Mouse (Mus musculus) MEL (cell line): ENCODE data around the gene Vmn1r209. TPM values are rescaled to one million over a fixed set of nuclear protein-coding genes. Genes with fewer than 3 reads are reported as not detected.
"Not testable (repeated sequence)": the region's sequence is repeated elsewhere in the genome, so short reads cannot be mapped to it uniquely, and the experiment has no call there.

Source experiments
- DNase-seq: peaks from one replicate; pipeline ENCODE4 v3.0.0; 2011; ENCODE audit warnings: low read depth, low spot score
- H3K27ac ChIP-seq: 2 replicates; pipeline ENCODE4 v1.5.1; 2012; ENCODE audit warnings: low read depth, mild to moderate bottlenecking, control low read depth, low read length, moderate library complexity; ENCODE audit not compliant: control insufficient read depth
- H3K27me3 ChIP-seq, 2 experiments: fragments of 150-350 bp in 1 of 2; sonication (generic) in 1 of 2; 2 replicates each; pipeline ENCODE4 v1.6.1; 2012; ENCODE audit warnings: low read length in 2 of 2, mild to moderate bottlenecking in 2 of 2, improper control_type of control experiment in 1 of 2, moderate library complexity in 1 of 2; ENCODE audit not compliant: insufficient read depth in 2 of 2, control insufficient read depth in 1 of 2
- H3K36me3 ChIP-seq, 2 experiments: 2 replicates each; pipeline ENCODE4 v1.6.1; 2012 to 2014; ENCODE audit warnings: low read length in 2 of 2, improper control_type of control experiment in 1 of 2, inconsistent platforms in 1 of 2, mild to moderate bottlenecking in 1 of 2; ENCODE audit not compliant: insufficient read depth in 2 of 2, control insufficient read depth in 1 of 2
- H3K4me1 ChIP-seq, 2 experiments: fragments of 150-350 bp in 1 of 2; sonication (generic) in 1 of 2; 2 replicates each; pipeline ENCODE4 v1.6.1; 2012; ENCODE audit warnings: low read length in 2 of 2, improper control_type of control experiment in 1 of 2, mild to moderate bottlenecking in 1 of 2; ENCODE audit not compliant: insufficient read depth in 2 of 2, control insufficient read depth in 1 of 2
- H3K4me3 ChIP-seq, 2 experiments: fragments of 150-350 bp in 1 of 2; sonication (generic) in 1 of 2; 2 replicates each; pipeline ENCODE4 v1.5.1; 2012; ENCODE audit warnings: low read depth in 2 of 2, low read length in 2 of 2, mild to moderate bottlenecking in 2 of 2, moderate library complexity in 2 of 2, control low read depth in 1 of 2, improper control_type of control experiment in 1 of 2; ENCODE audit not compliant: control insufficient read depth in 1 of 2, insufficient read depth in 1 of 2
- H3K79me2 ChIP-seq: 2 replicates; pipeline ENCODE4 v1.6.1; 2012; ENCODE audit warnings: mild to moderate bottlenecking, low read length, moderate library complexity; ENCODE audit not compliant: control insufficient read depth, poor library complexity, insufficient read depth
- H3K9ac ChIP-seq: 2 replicates; pipeline ENCODE4 v1.6.1; 2012; ENCODE audit warnings: low read depth, mild to moderate bottlenecking, control low read depth, low read length, moderate library complexity; ENCODE audit not compliant: control insufficient read depth, poor library complexity, severe bottlenecking
- H3K9me3 ChIP-seq: fragments of 150-350 bp; sonication (generic); replicated peaks from 2 replicates; pipeline ENCODE4 v1.6.1; 2012; ENCODE audit warnings: mild to moderate bottlenecking, low read length, improper control_type of control experiment, moderate library complexity; ENCODE audit not compliant: insufficient read depth
- BHLHE40 ChIP-seq: IDR thresholded peaks from 2 replicates; pipeline ENCODE4 v1.6.1; 2012; ENCODE audit warnings: low read depth, mild to moderate bottlenecking, inconsistent platforms, low read length, improper control_type of control experiment, borderline replicate concordance
- CHD1 ChIP-seq: IDR thresholded peaks from 2 replicates; pipeline ENCODE4 v1.6.1; 2012; ENCODE audit warnings: low read depth, mild to moderate bottlenecking, inconsistent platforms, low read length, improper control_type of control experiment
- CHD2 ChIP-seq: IDR thresholded peaks from 2 replicates; pipeline ENCODE4 v1.6.1; 2011; ENCODE audit warnings: low read length, improper control_type of control experiment
- CTCF ChIP-seq, 3 experiments: IDR thresholded peaks in 2 of 3; conservative IDR thresholded peaks in 1 of 3; 2 replicates each; pipeline ENCODE4 v1.5.1; 2011 to 2012; ENCODE audit warnings: low read length in 3 of 3, low read depth in 2 of 3, mild to moderate bottlenecking in 2 of 3, improper control_type of control experiment in 1 of 3, inconsistent platforms in 1 of 3, mixed read lengths in 1 of 3, moderate library complexity in 1 of 3; ENCODE audit not compliant: control insufficient read depth in 1 of 3, insufficient read depth in 1 of 3, poor library complexity in 1 of 3, severe bottlenecking in 1 of 3
- E2F4 ChIP-seq: IDR thresholded peaks from 2 replicates; pipeline ENCODE4 v1.6.1; 2011; ENCODE audit warnings: low read depth, low read length, improper control_type of control experiment, borderline replicate concordance
- GABPA ChIP-seq: IDR thresholded peaks from 2 replicates; pipeline ENCODE4 v1.6.1; 2012; ENCODE audit warnings: low read depth, mild to moderate bottlenecking, inconsistent platforms, low read length, improper control_type of control experiment, moderate library complexity
- MYB ChIP-seq: IDR thresholded peaks from 2 replicates; pipeline ENCODE4 v1.6.1; 2011; ENCODE audit warnings: mild to moderate bottlenecking, low read depth, low read length, improper control_type of control experiment
- POLR2AphosphoS5 ChIP-seq: IDR thresholded peaks from 2 replicates; pipeline ENCODE4 v1.6.1; 2012; ENCODE audit warnings: low read depth, borderline replicate concordance, mild to moderate bottlenecking, inconsistent platforms, low read length, moderate library complexity, mixed read lengths
- RCOR1 ChIP-seq: IDR thresholded peaks from 2 replicates; pipeline ENCODE4 v1.6.1; 2012; ENCODE audit warnings: low read depth, mild to moderate bottlenecking, inconsistent platforms, low read length, improper control_type of control experiment
- SIN3A ChIP-seq: IDR thresholded peaks from 2 replicates; pipeline ENCODE4 v1.6.1; 2012; ENCODE audit warnings: low read length, improper control_type of control experiment, inconsistent platforms
- TAL1 ChIP-seq: IDR thresholded peaks from 2 replicates; pipeline ENCODE4 v1.6.1; 2012; ENCODE audit warnings: mild to moderate bottlenecking, inconsistent platforms, low read length, moderate library complexity, mixed read lengths
- TBP ChIP-seq: IDR thresholded peaks from 2 replicates; pipeline ENCODE4 v1.8.0; 2011; ENCODE audit warnings: low read depth, low read length, improper control_type of control experiment
- UBTF ChIP-seq: IDR thresholded peaks from 2 replicates; pipeline ENCODE4 v1.6.1; 2012; ENCODE audit warnings: low read depth, mild to moderate bottlenecking, inconsistent platforms, low read length, improper control_type of control experiment, moderate library complexity, borderline replicate concordance; ENCODE audit not compliant: insufficient read depth
- USF1 ChIP-seq: IDR thresholded peaks from 2 replicates; pipeline ENCODE4 v1.6.1; 2014; ENCODE audit warnings: low read depth, mild to moderate bottlenecking, inconsistent platforms, low read length, improper control_type of control experiment, moderate library complexity
- USF2 ChIP-seq, 2 experiments: IDR thresholded peaks; 2 replicates each; pipeline ENCODE4 v1.6.1; 2011 to 2012; ENCODE audit warnings: improper control_type of control experiment in 2 of 2, low read length in 2 of 2, borderline replicate concordance in 1 of 2, inconsistent platforms in 1 of 2, low read depth in 1 of 2, mild to moderate bottlenecking in 1 of 2; ENCODE audit not compliant: insufficient read depth in 1 of 2
- ZC3H11A ChIP-seq: IDR thresholded peaks from 2 replicates; pipeline ENCODE4 v1.6.1; 2012; ENCODE audit warnings: low read depth, mild to moderate bottlenecking, inconsistent platforms, low read length, improper control_type of control experiment
- ZMIZ1 ChIP-seq: IDR thresholded peaks from 2 replicates; pipeline ENCODE4 v1.6.1; 2012; ENCODE audit warnings: low read depth, mild to moderate bottlenecking, inconsistent platforms, low read length, improper control_type of control experiment, moderate library complexity
- ZNF384 ChIP-seq: IDR thresholded peaks from 2 replicates; pipeline ENCODE4 v1.6.1; 2012; ENCODE audit warnings: low read depth, mild to moderate bottlenecking, inconsistent platforms, low read length, improper control_type of control experiment
- polyA plus RNA-seq, 2 experiments: library from polyadenylated mRNA; stranded (reverse) in 1 of 2; unstranded in 1 of 2; fragments of >175 nt in 1 of 2; fragments of >200 nt in 1 of 2; gene quantifications; 2 replicates each; pipeline versions ENCODE4 v1.2.1 to v1.2.4; 2012; ENCODE audit warnings: low replicate concordance in 2 of 2, low read depth in 1 of 2; ENCODE audit not compliant: insufficient read length in 2 of 2, insufficient read depth in 1 of 2, missing spikeins in 1 of 2
- total RNA-seq: library from RNA; depleted of rRNA; stranded (reverse); fragments of 300-350 nt; gene quantifications from 2 replicates; pipeline ENCODE4 v1.2.3, GENCODE M21; 2012; rRNA removed

Gene Vmn1r209
- total RNA-seq: under 0.01 TPM in 1 of 2 replicates, not detected in the other
- not detected for polyA plus RNA-seq

DNA sequence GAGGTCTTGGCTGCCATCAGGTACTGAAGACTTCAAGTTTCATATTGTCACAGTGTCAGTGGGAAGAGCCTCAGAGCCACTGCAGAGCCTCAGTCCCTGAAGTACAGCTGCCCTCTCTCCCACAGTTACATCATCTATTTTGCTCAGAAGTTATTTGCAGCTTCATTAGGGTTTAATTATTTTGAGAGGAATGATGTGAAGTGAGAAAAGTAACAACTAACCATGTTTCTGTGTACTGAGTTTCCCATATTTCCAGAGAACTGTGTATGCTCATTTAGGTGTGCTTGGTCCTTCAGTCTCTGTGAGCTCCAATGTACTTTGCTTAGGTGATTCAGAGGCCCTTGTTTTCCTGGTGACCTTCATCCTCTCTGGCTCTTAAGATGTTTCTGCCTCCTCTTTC, at the start of gene Vmn1r209:
Gene Vmn1r209 (minus strand): TSS at position 101 of the 400 bp plus-strand sequence.
- not testable (repeated sequence) for H3K36me3 ChIP-seq, DNase-seq, H3K4me1 ChIP-seq, H3K27ac ChIP-seq, H3K9me3 ChIP-seq, H3K27me3 ChIP-seq, H3K9ac ChIP-seq, H3K4me3 ChIP-seq, H3K79me2 ChIP-seq

DNA sequence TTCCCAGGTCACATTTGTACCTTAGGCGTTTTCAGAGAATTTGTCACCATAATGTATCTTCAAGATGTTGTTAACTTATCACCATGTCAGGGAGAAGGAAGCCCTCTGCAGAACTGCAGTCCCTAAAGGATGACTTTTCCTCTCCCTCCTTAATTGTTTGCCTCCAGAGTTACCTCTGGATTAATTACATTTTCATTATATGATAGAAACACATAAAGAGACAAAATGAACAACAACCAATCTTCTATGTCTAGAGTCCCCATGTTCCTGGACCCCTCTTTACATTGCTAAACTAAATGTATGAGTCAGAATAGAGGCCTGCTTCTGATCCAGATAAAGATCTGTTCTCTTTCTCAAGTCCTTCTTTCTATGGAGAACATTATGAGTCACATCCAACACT, 48.0 kb upstream of the Vmn1r209 start, which contains the start of gene Vmn1r211:
Gene Vmn1r211 (minus strand): TSS at position 101 of the 400 bp plus-strand sequence.
- H3K79me2 ChIP-seq: no peaks in the 10 kb centered on the region
- H3K27ac ChIP-seq: no peak within 1 kb of the TSS
- H3K27me3 ChIP-seq: no peaks in the 10 kb centered on the region
- no peak for DNase-seq
- TF ChIP-seq CHD2 (no peak), UBTF (no peak), BHLHE40 (no peak), POLR2AphosphoS5 (no peak), ZC3H11A (no peak), ZNF384 (no peak), ZMIZ1 (no peak), USF1 (no peak), E2F4 (no peak), CTCF (IDR thresholded peaks at IDR 0.05 in 2 of 3, conservative IDR thresholded peaks at IDR 0.05 in 1 of 3; ENCODE audit: control insufficient read depth in 1 of 3, insufficient read depth in 1 of 3, low read depth in 2 of 3, low read length in 3 of 3, poor library complexity in 1 of 3, severe bottlenecking in 1 of 3) (no peak), USF2 (IDR thresholded peaks at IDR 0.05; ENCODE audit: borderline replicate concordance in 1 of 2, insufficient read depth in 1 of 2, low read depth in 1 of 2, low read length in 2 of 2) (no peak), GABPA (no peak), SIN3A (no peak), MYB (no peak), TAL1 (no peak), TBP (no peak), CHD1 (no peak), RCOR1 (no peak)
- H3K36me3 ChIP-seq: no peaks in the 10 kb centered on the region
- H3K4me3 ChIP-seq: no peak within 1 kb of the TSS
- H3K4me1 ChIP-seq: no peaks in the 10 kb centered on the region
- no peaks in the 10 kb centered on the region for H3K9me3 ChIP-seq
- no peak within 1 kb of the TSS for H3K9ac ChIP-seq
